Mouse (Mus musculus) heart, embryonic 12.5 days (tissue): ENCODE data around the gene Ggt6. TPM values are rescaled to one million over a fixed set of nuclear protein-coding genes. Genes with fewer than 3 reads are reported as not detected.

ENCODE experiments used
- ATAC-seq: fragments of 200-750 bp; cut with Nextera tagmentation; 2 replicates; pipeline ENCODE4 v1.8.0; 2017; ENCODE audit warnings: moderate TSS enrichment, moderate library complexity; ENCODE audit not compliant: insufficient number of reproducible peaks, low FRiP score
- H3K27ac ChIP-seq: fragments of 300-500 bp; sonication (generic); 2 replicates; pipeline ENCODE4 v1.5.1; 2016; ENCODE audit warnings: mild to moderate bottlenecking, moderate library complexity; ENCODE audit not compliant: poor library complexity, severe bottlenecking
- H3K27me3 ChIP-seq: fragments of 300-500 bp; sonication (generic); replicated peaks from 2 replicates; pipeline ENCODE4 v1.6.1; 2016; ENCODE audit warnings: mild to moderate bottlenecking, moderate library complexity
- H3K36me3 ChIP-seq: fragments of 300-500 bp; sonication (generic); 2 replicates; pipeline ENCODE4 v1.6.1; 2016; ENCODE audit warnings: mild to moderate bottlenecking, moderate library complexity
- H3K4me1 ChIP-seq: fragments of 300-500 bp; sonication (generic); replicated peaks from 2 replicates; pipeline ENCODE4 v1.6.1; 2016; ENCODE audit warnings: mild to moderate bottlenecking
- H3K4me2 ChIP-seq: fragments of 300-500 bp; sonication (generic); 2 replicates; pipeline ENCODE4 v1.6.1; 2016; ENCODE audit warnings: mild to moderate bottlenecking, moderate library complexity
- H3K4me3 ChIP-seq: fragments of 300-500 bp; sonication (generic); 2 replicates; pipeline ENCODE4 v1.5.1; 2016; ENCODE audit warnings: mild to moderate bottlenecking
- H3K9ac ChIP-seq: fragments of 300-500 bp; sonication (generic); 2 replicates; pipeline ENCODE4 v1.6.1; 2016; ENCODE audit warnings: mild to moderate bottlenecking, moderate library complexity
- H3K9me3 ChIP-seq: fragments of 300-500 bp; sonication (generic); replicated peaks from 2 replicates; pipeline ENCODE4 v1.6.1; 2016; ENCODE audit warnings: mild to moderate bottlenecking, moderate library complexity
- WGBS: fragments of 180-500 bp; shearing (Covaris S2); methylation state at CpG from one replicate; pipeline ENCODE4 v1.1.7; 2016; 5-methylcytosine and 5-hydroxymethylcytosine counted together
- microRNA-seq: library from miRNA; unstranded; fragments of <30 nt; microRNA quantifications from one replicate; pipeline ENCODE4, GENCODE M21; 2017
- polyA plus RNA-seq: library from polyadenylated mRNA; unstranded; fragments of >200 nt; fragmentation: Nextera tagmentation; extraction: Ambion mirVana; gene quantifications from 2 replicates; pipeline ENCODE4 v1.2.1, GENCODE M21; 2016

The Ggt6 gene
- polyA plus RNA-seq, 1 experiment from 2014 or later, result not detected

- no peaks in the 10 kb centered on the region for H3K9me3 ChIP-seq
- H3K27ac ChIP-seq, result no peak overlapping the region
- no peak overlapping the region for H3K9ac ChIP-seq
- peak overlapping the region; percentile 100 for H3K4me2 ChIP-seq
- peak overlapping the region; percentile 85 for H3K4me3 ChIP-seq
- 82% methylated on average over 2 of the region's 2 CpGs for WGBS
- peaks cover 46% of the 10 kb centered on the region for H3K27me3 ChIP-seq
- ATAC-seq, result no peak
- H3K36me3 ChIP-seq, result no peaks in the 10 kb centered on the region
- peaks cover 19% of the 10 kb centered on the region for H3K4me1 ChIP-seq
These were observed 52.4 kb downstream of the Ggt6 start for GRCm38 (mm10) chr11:72487739-72488138.

Small RNA genes within 50 kb of the gene (microRNA-seq; reads per million reads assigned to microRNA genes)
- not detected for gene Mir6338

Other genes with a start within 250 kb of the Ggt6 start
- 0.09 and 0.17 TPM in 2 replicates for gene Gm43951, start 228.7 kb upstream of the Ggt6 start, polyA plus RNA-seq
- gene 4933427D14Rik, start 228.1 kb upstream of the Ggt6 start, polyA plus RNA-seq, result 9.1 and 9.6 TPM in 2 replicates
- gene Txndc17, start 228.0 kb upstream of the Ggt6 start, polyA plus RNA-seq, result 138 and 141 TPM in 2 replicates
- 28.2 and 28.5 TPM in 2 replicates for gene Med31, start 219.9 kb upstream of the Ggt6 start, polyA plus RNA-seq
- gene Slc13a5, start 168.3 kb upstream of the Ggt6 start, polyA plus RNA-seq, result 0.17 and 0.36 TPM in 2 replicates
- gene Xaf1, start 133.9 kb upstream of the Ggt6 start, polyA plus RNA-seq, result 6.2 and 6.8 TPM in 2 replicates
- gene Fbxo39, start 121.1 kb upstream of the Ggt6 start, polyA plus RNA-seq, result not detected in 2 replicates
- 0.32 and 0.85 TPM in 2 replicates for gene Tekt1, start 73.1 kb upstream of the Ggt6 start, polyA plus RNA-seq
- 191 and 194 TPM in 2 replicates for gene Smtnl2, start 23.8 kb upstream of the Ggt6 start, polyA plus RNA-seq
- gene Mybbp1a, start 5.8 kb downstream of the Ggt6 start, polyA plus RNA-seq, result 99.5 and 106 TPM in 2 replicates
- 3.3 and 3.5 TPM in 2 replicates for gene Spns2, start 54.4 kb downstream of the Ggt6 start, polyA plus RNA-seq
- 0.10 and 0.19 TPM in 2 replicates for gene Spns3, start 115.0 kb downstream of the Ggt6 start, polyA plus RNA-seq
- 68.5 and 71.0 TPM in 2 replicates for gene Ube2g1, start 171.8 kb downstream of the Ggt6 start, polyA plus RNA-seq